26 mouse cellular contexts compared by ENCODE assay signal in the genomic region with DNA sequence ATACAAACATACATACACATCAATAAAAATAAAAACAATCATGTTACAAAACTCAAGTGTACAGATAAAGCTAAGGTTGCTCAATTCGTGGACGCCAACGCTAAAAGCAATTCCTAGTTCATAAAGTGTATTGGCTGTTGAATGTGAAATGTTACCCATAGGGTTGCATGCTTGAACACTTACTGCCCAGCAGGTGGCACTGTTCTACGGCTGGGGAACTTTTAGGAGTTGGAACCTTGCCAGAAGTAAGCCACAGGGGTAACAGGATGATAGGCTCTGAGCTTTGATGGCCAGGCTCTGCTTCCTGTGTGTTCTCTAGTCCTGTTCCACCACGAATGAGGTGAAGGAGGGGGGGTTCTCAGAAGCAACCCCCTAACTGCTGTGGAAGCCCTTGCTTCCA. TPM values are rescaled to one million over a fixed set of nuclear protein-coding genes. Genes with fewer than 3 reads are reported as not detected.
DNase-seq lines count a peak whose midpoint lies in the region; TF ChIP-seq lines count a peak whose summit lies in the region.
"Had no signal": no experiment of that assay in that cellular context is flagged by ENCODE, and none has a peak within 500 bp of the region (broad histone marks: within the 10 kb centered on the region; RNA-seq: fewer than 3 reads in every experiment).

A gene (plus strand): TSS at position 13 of the 400 bp plus-strand sequence.

- TF ChIP-seq CTCF in gastrocnemius, adult 2 months (IDR thresholded peaks at IDR 0.05) = peak; percentile 32; the same call in 1 of the 2 replicates
- peak; percentile 51 for TF ChIP-seq CTCF in layer of hippocampus, adult 2 months (conservative IDR thresholded peaks at IDR 0.05)
- TF ChIP-seq CTCF in testis, adult 2 months (IDR thresholded peaks at IDR 0.05; ENCODE audit: control insufficient read depth, insufficient read depth, insufficient replicate concordance, low read depth, low read length) = peak; percentile 16; the same call in 1 of the 2 replicates

- H3K27ac ChIP-seq in gastrocnemius, adult 2 months = no peak within 1 kb of the TSS
- H3K27ac ChIP-seq in layer of hippocampus, adult 2 months = no peak within 1 kb of the TSS
- H3K27ac ChIP-seq in testis, adult 2 months (ENCODE audit: control insufficient read depth, insufficient read depth, low read depth, low read length) = no peak within 1 kb of the TSS
- H3K27ac ChIP-seq: embryonic facial prominence, embryonic 10.5 days; hindbrain, embryonic 13.5 days; intestine, embryonic 15.5 days; limb, embryonic 10.5 days; macrophage; midbrain, embryonic 12.5 days had no signal

- H3K36me3 ChIP-seq in testis, adult 2 months (ENCODE audit: control insufficient read depth, insufficient read depth, low read length) = no peaks in the 10 kb centered on the region
- H3K36me3 ChIP-seq: embryonic facial prominence, embryonic 10.5 days; hindbrain, embryonic 13.5 days; intestine, embryonic 15.5 days; limb, embryonic 10.5 days; midbrain, embryonic 12.5 days had no signal

- intact Hi-C loops in gastrocnemius, adult 2 months (cut with DNase I) = no loop called here

- no peak for TF ChIP-seq POLR2A in testis, adult 2 months (IDR thresholded peaks at IDR 0.05; ENCODE audit: control insufficient read depth, low read depth, low read length)

- no peaks in the 10 kb centered on the region for H3K27me3 ChIP-seq in testis, adult 2 months (ENCODE audit: control insufficient read depth, insufficient read depth, low read length)
- H3K27me3 ChIP-seq: hindbrain, embryonic 13.5 days; intestine, embryonic 15.5 days; midbrain, embryonic 12.5 days had no signal

- H3K4me3 ChIP-seq in gastrocnemius, adult 2 months = no peak within 1 kb of the TSS
- H3K4me3 ChIP-seq in layer of hippocampus, adult 2 months = no peak within 1 kb of the TSS
- no peak within 1 kb of the TSS for H3K4me3 ChIP-seq in testis, adult 2 months (ENCODE audit: control insufficient read depth, low read depth, low read length)
- H3K4me3 ChIP-seq: embryonic facial prominence, embryonic 10.5 days; hindbrain, embryonic 13.5 days; intestine, embryonic 15.5 days; limb, embryonic 10.5 days; midbrain, embryonic 12.5 days; myocyte had no signal

- DNase-seq in gastrocnemius, adult 2 months = no peak
- DNase-seq in gastrocnemius, postnatal 10 days = no peak
- no peak for DNase-seq in layer of hippocampus, adult 2 months (ENCODE audit: low spot score in 2 of 2)
- DNase-seq in layer of hippocampus, postnatal 10 days (ENCODE audit: low spot score in 2 of 2) = no peak
- DNase-seq in testis, postnatal 10 days (ENCODE audit: low spot score) = no peak
- no peak for DNase-seq in thymus, postnatal 0 days (ENCODE audit: low spot score)
- no peak for DNase-seq in kidney, postnatal 25 days
- DNase-seq: adrenal gland, adult 8-10 months; cerebellum, adult 11-12 months; cerebellum, postnatal 36 days; heart, postnatal 10 days; right cerebral cortex, postnatal 4 days had no signal

- peaks cover 4% of the 10 kb centered on the region for H3K4me1 ChIP-seq in testis, adult 2 months (ENCODE audit: control insufficient read depth, insufficient read depth, low read length)
- H3K4me1 ChIP-seq: hindbrain, embryonic 13.5 days had no signal

RNA-seq across cellular contexts. Expression of the gene that starts here (rescaled TPM):
- not detected for total RNA-seq in gastrocnemius, adult 2 months (2021)
- not detected for total RNA-seq in gastrocnemius, postnatal 10 days (2021)
- total RNA-seq in layer of hippocampus, adult 2 months (2021) = not detected
- total RNA-seq in layer of hippocampus, postnatal 10 days (2021) = not detected
- polyA plus RNA-seq in testis, adult 2 months (2012; rRNA removed) = not detected in 2 replicates
- polyA plus RNA-seq in thymus, postnatal 0 days (2015; fragmentation: Nextera tagmentation; extraction: Ambion mirVana) = not detected in 2 replicates
- total RNA-seq: adrenal gland, adult 8-10 months; ES-E14; granulocyte monocyte progenitor cell, adult 5-6 weeks; heart, postnatal 10 days; neutrophil, adult 5-6 weeks had no signal
- polyA plus RNA-seq: embryonic facial prominence, embryonic 10.5 days; forebrain, embryonic 14.5 days; hindbrain, embryonic 13.5 days; intestine, embryonic 15.5 days; large intestine, adult 2 months; limb, embryonic 10.5 days; liver, embryonic 16.5 days; macrophage; midbrain, embryonic 12.5 days; myocyte had no signal
